Mouse (Mus musculus) hematopoietic stem cell, adult 5-6 weeks (primary cell): Measurements from ENCODE around the gene Hsd17b2. TPM values are rescaled to one million over a fixed set of nuclear protein-coding genes. Genes with fewer than 3 reads are reported as not detected.

Experiments used
- ATAC-seq, 2 experiments: fragments of 125-278 bp in 1 of 2; replicated peaks in 1 of 2; 2 replicates each; pipeline ENCODE4 v1.8.0; 2016 to 2017; ENCODE audit warnings: inconsistent platforms in 2 of 2, mild to moderate bottlenecking in 2 of 2, moderate number of reproducible peaks in 2 of 2, low read depth in 1 of 2, moderate TSS enrichment in 1 of 2; ENCODE audit not compliant: low FRiP score in 2 of 2, poor library complexity in 2 of 2, severe bottlenecking in 2 of 2, insufficient read depth in 1 of 2, low TSS enrichment in 1 of 2
- total RNA-seq: library from RNA; stranded (forward); fragments of 172-1452, 232-1000 nt; gene quantifications from 2 replicates; pipeline ENCODE4 v1.2.3, GENCODE M21; 2017

Gene Hsd17b2
- total RNA-seq, result 1.8 TPM in 1 of 2 replicates, not detected in the other

DNA sequence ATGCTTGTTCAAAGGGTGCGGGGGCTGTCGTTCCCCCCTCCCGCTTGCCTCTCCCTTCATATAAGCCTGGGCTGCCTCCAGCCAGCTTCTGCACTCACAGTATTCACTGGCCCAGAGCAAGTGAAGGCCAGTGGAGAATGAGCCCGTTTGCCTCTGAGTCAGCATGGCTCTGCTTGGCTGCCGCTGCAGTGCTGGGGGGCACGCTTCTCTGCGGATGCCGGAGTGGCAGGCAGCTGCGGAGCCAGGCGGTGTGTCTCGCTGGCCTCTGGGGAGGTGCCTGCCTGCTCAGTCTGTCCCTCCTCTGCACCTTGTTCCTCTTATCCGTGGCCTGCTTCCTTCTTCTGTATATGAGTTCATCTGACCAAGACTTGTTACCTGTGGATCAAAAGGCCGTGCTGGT, at the start of gene Hsd17b2:
Gene Hsd17b2, plus strand, starts transcription at position 46 of the 400 bp plus-strand sequence.
- peak; percentile 40 to 72; a peak in 2 of 4 replicates for ATAC-seq

DNA sequence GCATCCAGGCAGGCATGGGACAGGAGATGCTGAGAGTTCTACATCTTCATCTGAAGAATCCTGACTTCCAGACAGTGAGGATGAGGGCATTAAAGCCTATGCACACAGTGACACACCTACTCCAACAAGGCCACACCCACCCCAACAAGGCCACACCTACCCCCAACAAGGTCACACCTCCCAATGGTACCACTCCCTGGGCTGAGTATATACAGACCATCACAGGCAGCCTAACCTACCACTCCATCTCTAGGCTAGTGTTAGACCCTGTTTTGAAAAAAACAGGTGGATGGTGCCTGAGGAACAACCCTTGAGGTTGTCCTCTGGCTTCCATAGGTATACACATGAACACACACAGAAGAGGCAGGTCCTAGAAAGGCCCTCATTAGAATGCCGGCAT, 49.4 kb upstream of the Hsd17b2 start:
- ATAC-seq, result no peak

DNA sequence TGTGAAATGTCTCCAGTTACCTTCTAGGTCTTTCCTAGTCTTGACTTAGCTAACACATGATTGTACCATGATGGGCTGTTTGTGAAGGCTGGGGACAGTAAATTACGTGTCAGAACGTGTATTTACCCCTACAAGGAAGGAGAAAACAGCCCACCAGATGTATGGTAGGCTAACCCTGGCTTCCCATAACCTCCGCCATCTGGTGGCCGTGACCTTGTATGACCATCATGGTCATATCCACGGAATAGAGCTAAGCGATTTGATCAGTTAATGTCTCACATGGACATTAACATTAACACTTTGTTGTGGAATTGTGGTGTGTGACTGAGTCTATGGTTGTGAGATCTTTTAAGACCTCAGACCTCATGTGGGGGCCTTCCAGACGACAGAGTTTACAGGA, 42.7 kb upstream of the Hsd17b2 start:
- ATAC-seq, result no peak

DNA sequence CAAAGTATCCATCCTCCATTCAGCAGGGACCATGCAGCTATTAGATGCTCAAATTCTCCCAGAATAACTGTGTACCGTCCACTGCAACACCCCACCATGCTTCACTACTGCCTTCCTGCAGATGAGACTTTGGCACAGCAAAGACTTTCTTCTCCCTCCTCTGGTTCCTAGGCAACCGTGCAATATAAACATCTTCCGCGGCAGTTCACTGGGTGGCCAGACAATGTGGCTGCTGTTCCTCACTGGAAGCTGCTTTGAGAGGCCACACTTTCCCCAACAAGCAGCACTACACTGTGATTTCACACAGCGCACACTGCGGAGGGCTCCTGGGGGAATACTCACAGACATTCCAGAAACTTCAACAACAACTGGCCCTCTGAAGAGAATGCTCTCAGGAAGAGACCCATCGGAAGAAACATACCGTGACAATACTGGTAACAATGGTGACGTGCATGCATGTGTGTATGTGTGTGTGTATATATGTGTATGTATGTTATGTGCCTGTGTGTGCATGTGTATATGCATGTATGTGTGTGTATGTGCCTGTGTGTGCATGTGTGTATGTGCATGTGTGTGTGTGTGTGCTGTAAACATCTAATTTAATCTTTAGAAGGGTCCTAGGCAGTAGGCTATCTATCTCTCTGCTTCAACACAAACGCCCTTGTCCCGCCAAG, 41.2 kb upstream of the Hsd17b2 start:
- ATAC-seq, result no peak

DNA sequence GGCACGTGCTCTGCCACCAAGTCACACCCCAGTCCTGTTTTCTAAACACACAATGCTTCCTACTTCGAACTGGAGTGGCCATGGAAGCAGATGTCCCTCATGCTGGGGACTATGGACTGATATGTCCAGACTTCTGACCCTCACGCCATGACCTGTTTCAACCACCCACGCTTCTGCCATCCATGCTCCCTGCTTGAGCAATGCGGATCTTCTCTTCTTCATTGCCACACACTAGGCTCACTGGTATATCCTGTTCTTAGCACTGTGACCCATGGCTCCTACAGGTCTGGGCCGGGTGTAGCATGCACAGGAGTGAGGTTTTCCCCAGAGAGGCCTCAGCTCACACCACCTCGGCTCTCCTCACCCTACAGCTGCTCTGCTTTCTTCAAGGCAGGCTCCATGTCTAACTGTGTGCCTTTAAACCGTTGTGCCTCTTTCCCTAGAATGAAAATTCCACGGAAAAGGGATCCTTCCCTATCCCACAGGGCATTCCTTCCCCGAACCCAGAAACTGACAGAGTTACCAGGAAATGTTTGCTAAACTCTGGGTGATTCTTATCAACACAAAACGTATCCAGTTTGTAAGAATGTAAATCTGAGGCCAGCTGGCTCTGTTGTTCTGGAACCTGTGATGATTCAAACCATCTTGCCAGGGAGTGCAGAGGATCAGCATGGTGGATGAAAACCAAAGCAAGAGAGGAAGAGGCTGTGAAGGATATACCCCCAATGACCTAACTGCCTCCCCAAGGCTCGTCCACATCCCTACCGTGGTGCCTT, 34.2 kb upstream of the Hsd17b2 start:
- no peak for ATAC-seq

DNA sequence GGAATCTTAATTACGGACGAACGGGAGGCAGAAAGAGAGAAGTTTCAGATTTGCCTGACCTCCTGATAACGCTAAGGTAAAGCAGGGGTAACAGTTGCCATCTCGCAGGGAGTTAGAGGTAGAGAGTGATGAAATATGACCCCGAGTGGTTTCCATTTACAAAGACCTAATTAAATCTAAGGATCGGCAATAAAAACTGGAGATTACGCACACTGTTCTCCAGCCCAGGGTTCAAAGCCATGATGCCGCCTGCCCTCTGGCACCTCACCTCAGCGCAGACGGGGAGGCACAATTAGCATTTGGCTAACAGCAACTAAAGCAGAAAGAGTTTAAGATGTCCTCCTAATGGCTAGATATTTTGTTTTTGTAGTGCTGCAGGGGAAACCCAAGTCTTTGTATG, 31.2 kb upstream of the Hsd17b2 start:
- ATAC-seq, result no peak

DNA sequence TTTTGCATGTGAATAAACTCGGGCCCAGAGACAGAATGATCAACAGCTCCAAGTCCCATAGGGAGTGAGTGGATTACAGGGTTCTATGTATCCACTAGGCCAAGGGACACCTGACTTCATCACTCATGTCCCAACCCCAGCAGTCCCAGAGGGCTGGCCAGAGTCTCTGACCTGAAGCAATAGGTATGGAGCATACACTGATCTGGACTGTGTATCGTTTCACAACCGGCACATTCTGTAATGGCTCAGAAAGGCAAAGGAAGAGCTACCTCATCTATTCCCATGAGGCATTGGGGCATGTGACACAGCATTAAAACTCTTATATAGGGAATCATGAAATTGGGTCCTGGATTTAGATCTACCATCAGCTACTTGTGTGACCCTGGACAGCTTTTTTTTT, 29.1 kb upstream of the Hsd17b2 start:
- ATAC-seq, result no peak

DNA sequence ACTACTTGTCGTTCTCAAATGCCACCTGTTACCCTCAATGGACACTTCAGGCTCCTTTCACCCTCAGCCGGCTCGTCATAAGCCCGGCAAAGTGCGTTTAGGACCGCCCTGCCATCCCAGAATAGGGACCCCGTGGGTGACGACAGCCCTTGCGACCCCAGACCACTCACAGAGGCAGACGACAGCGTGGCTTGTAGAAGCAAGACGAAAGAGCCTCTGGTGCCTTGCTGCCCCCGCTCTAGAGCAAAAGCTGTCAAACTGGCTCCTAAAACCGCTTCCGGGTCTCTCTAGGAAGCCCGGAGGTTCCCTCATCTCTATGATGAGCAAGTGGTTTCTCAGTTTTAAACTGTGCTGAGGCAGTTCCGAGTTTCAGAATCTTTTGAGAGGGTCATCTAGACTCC, 28.3 kb upstream of the Hsd17b2 start, which contains the start of gene Sdr42e1:
Gene Sdr42e1, minus strand, starts transcription at position 260 of the 401 bp plus-strand sequence.
- ATAC-seq, result peak; percentile 86 to 93

DNA sequence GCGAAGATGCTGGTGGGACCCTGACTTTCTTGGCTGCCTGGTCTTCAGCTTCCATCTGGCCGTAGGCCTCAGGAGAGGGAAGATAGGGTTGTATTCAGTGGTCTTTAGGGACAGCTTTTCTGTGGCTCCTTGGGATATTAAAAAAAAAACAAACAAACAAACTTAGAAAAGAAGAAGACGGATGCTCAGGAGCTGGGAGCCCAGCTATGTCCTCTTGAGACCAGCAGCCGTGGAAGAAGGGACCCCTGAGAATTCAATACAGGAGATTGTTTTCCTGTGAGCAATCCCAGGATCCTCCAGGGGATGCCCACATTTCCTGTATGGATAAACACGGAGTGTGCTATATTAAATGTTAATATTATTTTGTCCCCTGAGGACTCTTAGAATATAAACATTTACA, 26.5 kb upstream of the Hsd17b2 start:
- no peak for ATAC-seq

DNA sequence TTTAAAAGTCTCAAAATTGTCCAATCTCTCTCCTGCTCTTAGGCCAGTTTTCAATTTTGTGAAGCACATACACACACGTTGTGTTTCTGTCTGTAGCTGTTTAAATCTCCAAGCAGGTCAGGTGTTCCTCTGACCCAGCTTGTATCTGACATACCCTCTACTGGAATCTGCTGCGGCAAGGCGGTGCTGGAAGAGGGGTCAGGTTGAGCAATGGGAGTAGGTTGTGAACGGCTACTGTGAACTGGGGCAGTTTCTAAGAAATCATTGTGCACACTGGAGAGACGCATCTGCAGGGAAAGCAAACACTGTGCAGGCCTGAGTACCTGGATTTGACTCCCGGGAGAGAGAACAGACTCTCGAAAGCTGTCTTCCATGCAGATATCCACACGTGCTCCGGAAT, 25.2 kb upstream of the Hsd17b2 start:
- ATAC-seq, result no peak

DNA sequence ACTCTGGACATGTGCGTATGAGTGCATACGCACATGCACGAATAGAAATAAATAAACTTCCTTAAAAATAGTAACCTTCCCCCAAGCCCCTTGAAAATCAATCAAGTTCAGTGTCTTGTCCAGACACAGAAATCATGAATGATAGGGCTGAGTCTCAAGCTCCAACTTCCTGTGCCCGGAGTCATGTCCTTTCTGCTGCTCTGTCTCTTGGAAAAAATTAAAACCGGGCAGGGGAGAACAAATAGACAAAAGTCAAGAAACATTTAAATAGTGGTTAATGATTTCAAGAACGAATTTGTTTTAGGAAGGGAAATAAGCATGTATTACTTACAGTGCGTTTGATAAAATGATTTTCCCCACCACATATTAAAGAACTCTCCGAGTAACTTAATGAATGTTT, 24.7 kb upstream of the Hsd17b2 start:
- no peak for ATAC-seq

DNA sequence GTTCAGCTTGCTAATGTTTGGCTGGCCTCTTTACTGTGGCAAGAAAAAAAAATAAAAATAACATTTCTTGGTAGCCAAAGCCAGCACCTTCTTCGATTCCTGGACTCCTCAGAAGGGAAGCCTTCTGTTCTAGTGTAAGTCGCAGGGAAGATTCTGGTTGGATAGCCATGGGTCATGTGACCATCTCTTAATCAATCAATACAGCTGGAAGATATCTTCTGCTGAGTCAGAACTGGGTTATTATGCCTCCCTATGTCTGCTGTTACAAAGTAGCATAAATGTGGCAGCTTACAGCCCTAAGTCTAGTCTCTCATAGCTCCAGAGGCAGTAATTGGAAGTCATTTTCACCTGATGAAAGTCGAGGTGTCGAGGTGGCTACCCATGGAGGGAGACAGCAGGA, 23.1 kb upstream of the Hsd17b2 start:
- ATAC-seq, result no peak

DNA sequence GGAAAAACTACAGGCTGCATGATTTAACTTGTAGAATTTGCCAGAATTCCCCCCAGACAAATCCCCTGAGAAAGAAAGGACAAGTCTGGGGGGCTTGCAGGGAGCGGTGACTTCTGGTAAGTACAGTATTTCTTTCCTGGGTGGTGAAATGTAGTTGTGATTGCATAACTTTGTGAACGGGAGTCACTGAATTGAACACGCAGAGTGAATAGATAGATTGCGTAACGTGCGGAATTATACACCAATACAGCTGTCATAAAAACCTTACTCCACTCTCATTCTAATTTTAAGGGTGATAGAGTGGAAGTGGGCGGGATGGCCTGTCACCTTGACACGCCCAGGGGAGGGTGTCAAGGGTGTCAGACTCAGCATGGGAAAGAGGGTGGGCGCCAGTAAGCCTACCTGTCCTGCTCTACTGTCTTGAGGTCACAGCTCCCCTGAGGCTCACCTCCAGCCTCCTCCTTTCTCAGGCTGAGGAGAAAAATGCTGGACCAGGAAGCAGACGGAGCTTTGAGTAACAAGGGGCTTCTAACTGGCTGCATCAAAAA, 17.7 kb upstream of the Hsd17b2 start:
- peak in 1 of 2 experiments; percentile 31; a peak in 1 of 4 replicates for ATAC-seq

DNA sequence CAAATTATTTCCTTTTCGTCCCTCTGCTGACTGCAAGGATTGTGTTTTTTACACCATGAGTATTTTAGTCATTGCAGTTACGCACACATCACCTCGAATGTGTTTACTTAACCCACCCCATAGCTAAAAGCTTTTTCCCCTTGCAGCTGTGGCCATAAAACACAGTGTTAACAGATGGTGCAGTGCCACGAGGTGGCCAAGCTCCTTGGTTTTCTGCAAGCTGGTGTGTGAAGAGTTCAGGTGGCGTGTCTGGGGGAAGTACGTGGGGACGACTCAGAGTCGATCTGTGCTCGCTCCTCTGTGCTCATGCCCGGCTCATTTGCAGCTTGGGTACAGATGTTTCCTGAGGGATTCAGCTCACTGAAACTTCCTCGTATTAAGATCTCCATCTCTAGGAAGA, 17.2 kb upstream of the Hsd17b2 start:
- ATAC-seq, result peak in 1 of 2 experiments; percentile 54; a peak in 2 of 4 replicates

DNA sequence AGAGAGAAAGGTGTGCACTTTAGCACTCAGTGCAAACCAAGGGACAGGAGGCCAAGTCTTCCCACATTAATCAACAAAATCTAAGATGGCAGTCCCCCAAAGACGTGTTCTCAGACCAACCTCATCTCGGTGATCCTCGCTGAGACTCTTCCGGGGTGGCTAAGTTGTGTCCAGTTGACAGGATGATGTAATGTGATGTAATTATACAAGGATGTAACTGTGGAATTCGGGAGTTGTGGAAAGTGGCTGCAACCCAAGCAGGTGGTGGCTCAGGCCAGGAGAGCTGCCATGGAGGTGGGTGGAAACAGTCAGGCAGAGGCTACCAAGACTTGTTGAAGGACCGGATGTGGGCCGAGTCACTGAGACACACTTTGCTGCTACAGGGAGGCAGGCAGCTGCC, 13.8 kb upstream of the Hsd17b2 start:
- no peak for ATAC-seq

DNA sequence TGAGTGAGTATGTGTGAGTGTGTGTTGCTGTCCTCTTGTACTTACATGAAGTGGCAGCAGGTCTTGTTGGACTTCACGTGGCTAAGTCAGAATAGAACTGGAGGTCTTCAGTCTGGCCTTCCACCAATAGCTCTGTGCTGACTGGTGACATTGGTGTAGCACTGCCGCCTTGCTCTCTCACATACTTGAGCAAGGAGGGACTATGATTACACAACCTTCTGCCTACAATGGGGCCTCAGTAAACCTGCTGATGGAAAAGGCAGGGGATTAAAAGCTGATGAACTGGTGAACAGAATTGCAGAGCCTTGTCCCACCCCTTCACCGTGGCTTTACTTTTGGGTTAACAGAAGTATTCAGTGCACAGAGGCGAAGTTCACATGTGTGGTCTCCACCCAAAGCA, 9.6 kb upstream of the Hsd17b2 start:
- ATAC-seq, result no peak

DNA sequence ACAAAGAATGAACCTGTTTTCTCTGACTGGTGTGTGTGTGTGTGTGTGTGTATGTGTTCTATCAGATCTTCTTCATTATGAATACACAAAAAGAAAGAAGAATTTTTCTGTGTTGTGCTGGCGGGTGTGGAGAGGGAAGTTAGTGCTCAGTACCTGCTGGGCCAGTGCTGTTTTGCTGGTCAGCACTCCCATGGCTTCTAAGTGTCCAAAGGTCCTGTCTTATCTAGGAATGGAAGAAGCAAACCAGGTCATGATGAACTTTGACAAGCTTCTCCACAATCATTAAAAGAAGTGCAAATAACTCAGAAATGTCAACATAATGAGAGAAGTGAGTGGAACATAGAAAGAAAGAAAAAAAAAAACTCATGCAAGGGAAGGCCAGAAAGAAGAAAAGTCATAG, 6.1 kb upstream of the Hsd17b2 start:
- ATAC-seq, result no peak

DNA sequence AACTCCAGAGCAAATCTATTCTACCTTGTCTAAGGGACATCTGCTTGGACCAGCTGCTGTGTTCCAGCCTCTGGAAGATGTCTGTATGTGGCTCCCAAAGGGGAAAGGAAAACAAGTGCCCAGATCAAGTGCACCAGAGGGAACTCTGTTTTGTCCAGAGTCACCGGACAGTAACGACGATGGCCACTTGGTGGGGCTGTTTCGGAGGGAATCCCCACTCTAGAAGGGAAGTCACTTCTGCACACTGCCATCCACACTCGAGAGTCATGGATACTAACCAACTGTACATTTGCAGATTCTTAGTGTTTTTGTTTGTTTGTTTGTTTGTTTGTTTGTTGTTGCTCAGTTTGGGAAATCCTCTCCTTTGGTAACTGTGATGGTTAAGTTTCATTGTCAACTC, 4.5 kb upstream of the Hsd17b2 start:
- ATAC-seq, result peak; percentile 37 to 74; a peak in 2 of 4 replicates
